Mouse (Mus musculus) lung, embryonic 15.5 days (tissue): ENCODE results near the gene Adamts3. TPM values are rescaled to one million over a fixed set of nuclear protein-coding genes. Genes with fewer than 3 reads are reported as not detected.
A peak's percentile ranks its signal among the peaks of the same experiment; 100 is the strongest.

Experiments
- ATAC-seq: fragments of 200-750 bp; cut with Nextera tagmentation; 2 replicates; pipeline ENCODE4 v1.8.0; 2017; ENCODE audit warnings: moderate number of reproducible peaks, borderline replicate concordance; ENCODE audit not compliant: low FRiP score, low TSS enrichment; ENCODE audit errors: extremely low read depth
- H3K27ac ChIP-seq: fragments of 300-500 bp; sonication (generic); 2 replicates; pipeline ENCODE4 v1.5.1; 2015; ENCODE audit warnings: moderate library complexity, mild to moderate bottlenecking, inconsistent platforms
- H3K27me3 ChIP-seq: fragments of 300-500 bp; sonication (generic); 2 replicates; pipeline ENCODE4 v1.6.1; 2015; ENCODE audit warnings: inconsistent platforms
- H3K36me3 ChIP-seq: fragments of 300-500 bp; sonication (generic); 2 replicates; pipeline ENCODE4 v1.6.1; 2015; ENCODE audit warnings: inconsistent platforms
- H3K4me1 ChIP-seq: fragments of 300-500 bp; sonication (generic); 2 replicates; pipeline ENCODE4 v1.6.1; 2015; ENCODE audit warnings: inconsistent platforms
- H3K4me2 ChIP-seq: fragments of 300-500 bp; sonication (generic); 2 replicates; pipeline ENCODE4 v1.6.1; 2015; ENCODE audit warnings: inconsistent platforms, mild to moderate bottlenecking, moderate library complexity
- H3K4me3 ChIP-seq: fragments of 300-500 bp; sonication (generic); 2 replicates; pipeline ENCODE4 v1.5.1; 2015; ENCODE audit warnings: mild to moderate bottlenecking, inconsistent platforms
- H3K9ac ChIP-seq: fragments of 300-500 bp; sonication (generic); 2 replicates; pipeline ENCODE4 v1.6.1; 2015; ENCODE audit warnings: inconsistent platforms
- H3K9me3 ChIP-seq: fragments of 300-500 bp; sonication (generic); 2 replicates; pipeline ENCODE4 v1.6.1; 2016; ENCODE audit warnings: inconsistent platforms
- WGBS: fragments of 180-500 bp; shearing (Covaris S2); methylation state at CpG from one replicate; pipeline ENCODE4 v1.1.7; 2015; 5-methylcytosine and 5-hydroxymethylcytosine counted together
- polyA plus RNA-seq: library from polyadenylated mRNA; unstranded; fragments of >200 nt; fragmentation: Nextera tagmentation; extraction: Ambion mirVana; gene quantifications from 2 replicates; pipeline ENCODE4 v1.2.1, GENCODE M21; 2015

Adamts3 gene
- 3.8 and 4.0 TPM in 2 replicates for polyA plus RNA-seq

GRCm38 (mm10) chr5:89883051-89883907 lies at the start of gene Adamts3:
TSS of gene Adamts3 (minus strand) at chr5:89883334.
- H3K27ac ChIP-seq, result peak within 1 kb of the TSS; percentile 81
- H3K36me3 ChIP-seq, result no peaks in the 10 kb centered on the region
- WGBS, result under 1% methylated on average over 61 of the region's 78 CpGs
- H3K4me1 ChIP-seq, result peaks cover 17% of the 10 kb centered on the region
- no peaks in the 10 kb centered on the region for H3K9me3 ChIP-seq
- peak within 1 kb of the TSS; percentile 77 for H3K9ac ChIP-seq
- peak within 1 kb of the TSS; percentile 100 for H3K4me2 ChIP-seq
- peak; percentile 84 for ATAC-seq
- no peaks in the 10 kb centered on the region for H3K27me3 ChIP-seq
- peak within 1 kb of the TSS; percentile 80 for H3K4me3 ChIP-seq

GRCm38 (mm10) chr5:89931511-89931910 lies 48.4 kb upstream of the Adamts3 start:
- no peaks in the 10 kb centered on the region for H3K4me1 ChIP-seq
- no peak overlapping the region for H3K9ac ChIP-seq
- ATAC-seq, result no peak
- no peaks in the 10 kb centered on the region for H3K9me3 ChIP-seq
- WGBS, result 69% methylated on average over 4 of the region's 4 CpGs
- H3K36me3 ChIP-seq, result no peaks in the 10 kb centered on the region
- H3K4me3 ChIP-seq, result no peak overlapping the region
- H3K27ac ChIP-seq, result no peak overlapping the region
- no peak overlapping the region for H3K4me2 ChIP-seq
- no peaks in the 10 kb centered on the region for H3K27me3 ChIP-seq

DNA sequence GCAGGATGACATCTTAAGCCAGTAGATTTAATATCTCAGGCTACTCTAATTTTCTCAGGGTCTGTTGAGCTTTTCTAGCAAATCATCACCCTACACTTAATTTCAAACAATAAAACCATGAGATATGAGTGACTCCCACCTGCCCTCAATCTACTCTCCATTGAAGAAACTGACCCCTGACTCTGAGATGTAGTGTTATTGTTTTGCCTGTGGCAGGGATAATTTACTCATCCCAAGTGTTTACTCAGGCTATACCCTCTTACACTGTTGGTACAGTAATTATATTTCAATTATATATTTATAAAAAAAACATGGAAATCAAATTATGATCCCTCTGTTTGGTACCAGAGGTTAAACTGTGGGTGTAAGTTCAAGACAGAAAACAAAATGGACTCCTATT lies 29.2 kb upstream of the Adamts3 start:
- H3K36me3 ChIP-seq, result no peaks in the 10 kb centered on the region
- H3K4me2 ChIP-seq, result no peak overlapping the region
- no peak overlapping the region for H3K27ac ChIP-seq
- no peaks in the 10 kb centered on the region for H3K9me3 ChIP-seq
- no peaks in the 10 kb centered on the region for H3K4me1 ChIP-seq
- H3K9ac ChIP-seq, result no peak overlapping the region
- H3K27me3 ChIP-seq, result no peaks in the 10 kb centered on the region
- H3K4me3 ChIP-seq, result no peak overlapping the region
- ATAC-seq, result no peak

- no peak overlapping the region for H3K4me2 ChIP-seq
- no peaks in the 10 kb centered on the region for H3K4me1 ChIP-seq
- WGBS, result 70% methylated on average over 7 of the region's 7 CpGs
- H3K36me3 ChIP-seq, result no peaks in the 10 kb centered on the region
- H3K27me3 ChIP-seq, result no peaks in the 10 kb centered on the region
- H3K4me3 ChIP-seq, result no peak overlapping the region
- H3K27ac ChIP-seq, result no peak overlapping the region
- H3K9ac ChIP-seq, result no peak overlapping the region
- no peaks in the 10 kb centered on the region for H3K9me3 ChIP-seq
- no peak for ATAC-seq
These were observed 28.8 kb upstream of the Adamts3 start for GRCm38 (mm10) chr5:89911950-89912349.

DNA sequence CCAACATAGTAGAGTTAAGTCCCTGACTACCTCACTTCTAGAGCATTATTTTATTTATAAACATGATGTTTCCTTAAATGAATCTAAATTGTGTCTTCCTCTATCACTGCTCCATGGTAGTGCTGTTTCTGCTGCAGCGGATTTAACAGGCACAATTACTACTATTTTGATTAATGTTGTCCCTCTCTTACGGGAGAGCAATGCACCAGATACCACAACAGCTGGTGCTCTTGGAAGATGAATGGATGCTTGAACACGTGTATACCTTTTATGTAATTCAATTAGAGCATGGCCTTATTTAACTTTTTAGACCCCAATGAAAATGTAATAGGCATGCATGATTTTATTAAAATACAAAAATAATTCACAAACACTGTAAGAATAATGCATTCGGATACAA lies 28.4 kb upstream of the Adamts3 start:
- H3K27ac ChIP-seq, result no peak overlapping the region
- H3K27me3 ChIP-seq, result no peaks in the 10 kb centered on the region
- 71% methylated on average over 4 of the region's 4 CpGs for WGBS
- no peaks in the 10 kb centered on the region for H3K4me1 ChIP-seq
- H3K9me3 ChIP-seq, result no peaks in the 10 kb centered on the region
- H3K36me3 ChIP-seq, result no peaks in the 10 kb centered on the region
- H3K9ac ChIP-seq, result no peak overlapping the region
- no peak for ATAC-seq
- no peak overlapping the region for H3K4me3 ChIP-seq
- H3K4me2 ChIP-seq, result no peak overlapping the region

- H3K4me2 ChIP-seq, result no peak overlapping the region
- H3K9ac ChIP-seq, result no peak overlapping the region
- no peak for ATAC-seq
- H3K9me3 ChIP-seq, result no peaks in the 10 kb centered on the region
- H3K4me1 ChIP-seq, result no peaks in the 10 kb centered on the region
- no peak overlapping the region for H3K4me3 ChIP-seq
- no peaks in the 10 kb centered on the region for H3K36me3 ChIP-seq
- H3K27me3 ChIP-seq, result no peaks in the 10 kb centered on the region
- 68% methylated on average over 13 of the region's 13 CpGs for WGBS
- H3K27ac ChIP-seq, result no peak overlapping the region
These were observed 23.8 kb upstream of the Adamts3 start for GRCm38 (mm10) chr5:89906884-89907431.

DNA sequence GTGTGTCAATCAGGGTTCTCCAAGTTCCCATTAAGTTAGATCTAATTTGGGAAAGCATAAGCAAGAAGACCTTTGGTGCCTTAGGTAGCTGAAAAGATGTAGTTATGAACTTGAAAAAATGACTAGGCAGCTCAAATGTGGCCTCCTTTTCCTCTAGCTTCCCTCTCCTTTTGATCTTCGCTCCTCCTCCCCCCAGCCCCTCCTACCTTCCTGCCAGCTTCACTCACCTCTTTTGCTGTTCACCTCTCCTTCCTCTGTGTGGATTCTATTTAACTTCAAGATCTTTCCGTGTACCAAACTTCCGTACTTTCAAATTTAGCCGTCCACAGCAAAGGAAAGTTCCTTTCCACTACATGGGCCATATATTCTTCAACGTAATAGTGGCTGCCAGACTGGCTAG lies 17.9 kb upstream of the Adamts3 start:
- ATAC-seq, result no peak
- no peak overlapping the region for H3K27ac ChIP-seq
- H3K27me3 ChIP-seq, result no peaks in the 10 kb centered on the region
- H3K9me3 ChIP-seq, result no peaks in the 10 kb centered on the region
- 74% methylated on average over 5 of the region's 5 CpGs for whole genome bisulfite sequencing
- no peak overlapping the region for H3K4me2 ChIP-seq
- H3K36me3 ChIP-seq, result no peaks in the 10 kb centered on the region
- no peaks in the 10 kb centered on the region for H3K4me1 ChIP-seq
- no peak overlapping the region for H3K9ac ChIP-seq
- no peak overlapping the region for H3K4me3 ChIP-seq

GRCm38 (mm10) chr5:89897495-89897894 lies 14.4 kb upstream of the Adamts3 start:
- Histone ChIP-seq H3K36me3 (no peaks in the 10 kb centered on the region), H3K9me3 (no peaks in the 10 kb centered on the region), H3K4me1 (no peaks in the 10 kb centered on the region), H3K9ac (no peak overlapping the region), H3K4me3 (no peak overlapping the region), H3K27me3 (no peaks in the 10 kb centered on the region), H3K4me2 (no peak overlapping the region), H3K27ac (no peak overlapping the region)
- no peak for ATAC-seq
- WGBS, result 44% methylated on average over 9 of the region's 9 CpGs

- Histone ChIP-seq H3K4me3 (no peak overlapping the region), H3K4me1 (no peaks in the 10 kb centered on the region), H3K36me3 (no peaks in the 10 kb centered on the region), H3K9me3 (no peaks in the 10 kb centered on the region), H3K4me2 (no peak overlapping the region), H3K9ac (no peak overlapping the region), H3K27me3 (no peaks in the 10 kb centered on the region), H3K27ac (no peak overlapping the region)
- ATAC-seq, result no peak
- 67% methylated on average over 7 of the region's 7 CpGs for WGBS
These were observed 12.4 kb upstream of the Adamts3 start for GRCm38 (mm10) chr5:89895520-89895919.

DNA sequence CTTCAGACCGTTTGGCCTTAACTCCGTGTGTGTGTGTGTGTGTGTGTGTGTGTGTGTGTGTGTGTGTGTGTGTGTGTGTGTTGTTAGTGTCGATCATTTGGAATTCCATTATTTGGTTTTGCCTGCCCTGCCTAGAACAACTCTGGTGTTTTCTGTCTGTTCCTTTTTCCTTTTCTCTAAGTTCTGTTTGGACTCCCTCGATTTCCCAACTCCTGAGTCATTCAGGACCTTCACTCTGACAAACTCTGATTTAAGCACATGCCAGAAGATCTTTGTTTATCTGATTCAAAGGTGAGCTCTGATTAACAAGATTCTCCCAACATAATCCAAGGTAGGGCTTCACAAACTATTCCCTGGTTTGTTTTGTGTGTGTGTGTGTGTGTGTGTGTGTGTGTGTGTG lies 1.9 kb upstream of the Adamts3 start:
- Histone ChIP-seq H3K4me2 (no peak overlapping the region), H3K9ac (no peak overlapping the region), H3K27me3 (no peaks in the 10 kb centered on the region), H3K4me1 (peaks cover 17% of the 10 kb centered on the region), H3K36me3 (no peaks in the 10 kb centered on the region), H3K4me3 (no peak overlapping the region), H3K9me3 (no peaks in the 10 kb centered on the region), H3K27ac (no peak overlapping the region)
- ATAC-seq, result no peak
- WGBS, result 41% methylated on average over 4 of the region's 4 CpGs

GRCm38 (mm10) chr5:89883908-89884204 lies 722 bp upstream of the Adamts3 start:
- Histone ChIP-seq H3K4me3 (peak overlapping the region; percentile 80), H3K9ac (peak overlapping the region; percentile 77; the same call in 1 of the 2 replicates), H3K36me3 (no peaks in the 10 kb centered on the region), H3K27me3 (no peaks in the 10 kb centered on the region), H3K4me1 (peaks cover 17% of the 10 kb centered on the region), H3K4me2 (peak overlapping the region; percentile 100), H3K9me3 (no peaks in the 10 kb centered on the region), H3K27ac (peak overlapping the region; percentile 81)
- 4% methylated on average over 8 of the region's 8 CpGs for WGBS
- no peak; the same call in 1 of the 2 replicates for ATAC-seq

DNA sequence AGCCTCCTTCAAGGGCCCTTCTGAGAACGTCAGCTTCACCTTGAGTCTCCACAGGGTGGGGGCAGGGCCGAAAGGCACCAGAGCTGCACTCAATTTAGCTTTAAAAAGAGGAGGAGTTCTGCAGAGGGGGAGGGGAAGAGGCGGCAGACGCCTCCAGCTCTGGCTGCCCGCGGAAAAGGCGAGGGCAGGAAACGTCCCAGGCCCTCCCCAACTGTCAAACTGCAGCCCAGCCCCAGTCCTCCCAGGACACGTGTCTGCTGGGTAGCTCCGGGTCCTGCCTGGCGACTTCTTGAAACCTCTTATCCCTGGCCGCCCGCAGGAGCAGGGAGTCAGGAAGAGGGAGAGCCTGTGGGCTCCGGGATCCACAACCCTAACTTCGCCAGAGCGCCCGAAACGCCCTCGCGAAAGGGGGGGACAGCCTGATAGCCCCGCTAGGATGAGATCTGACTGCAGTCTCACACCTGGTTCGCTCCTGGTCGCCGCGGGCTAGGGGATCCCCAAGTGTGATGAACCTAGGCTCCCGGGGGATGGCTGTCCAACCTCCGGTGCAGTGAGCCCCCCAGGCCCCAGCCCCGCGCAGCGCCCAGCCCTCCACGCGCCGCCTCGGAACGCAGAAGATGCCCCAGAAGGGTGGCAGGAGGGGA lies 921 bp downstream of the Adamts3 start:
- no peaks in the 10 kb centered on the region for H3K27me3 ChIP-seq
- H3K27ac ChIP-seq, result peak overlapping the region; percentile 41

More for the DNA sequence above, 921 bp downstream of the Adamts3 start:
- peak overlapping the region; percentile 100 for H3K4me2 ChIP-seq
- H3K4me3 ChIP-seq, result peak overlapping the region; percentile 80
- WGBS, result under 1% methylated on average over 35 of the region's 35 CpGs
- H3K4me1 ChIP-seq, result peaks cover 17% of the 10 kb centered on the region
- no peaks in the 10 kb centered on the region for H3K9me3 ChIP-seq
- no peaks in the 10 kb centered on the region for H3K36me3 ChIP-seq
- H3K9ac ChIP-seq, result peak overlapping the region; percentile 77
- peak; percentile 84 for ATAC-seq
